Mouse (Mus musculus) embryonic facial prominence, embryonic 11.5 days (tissue): ENCODE measurements around the gene Celsr3. TPM values are rescaled to one million over a fixed set of nuclear protein-coding genes. Genes with fewer than 3 reads are reported as not detected.
A peak's percentile ranks its signal among the peaks of the same experiment; 100 is the strongest.

Experiments
- ATAC-seq: fragments of 200-750 bp; cut with Nextera tagmentation; replicated peaks from 2 replicates; pipeline ENCODE4 v1.8.0; 2017; ENCODE audit warnings: low read depth; ENCODE audit not compliant: insufficient number of reproducible peaks, low FRiP score, low TSS enrichment
- DNase-seq: peaks from one replicate; pipeline ENCODE4 v3.0.0-alpha.2; 2015; ENCODE audit warnings: low spot score
- H3K27ac ChIP-seq: fragments of 300-500 bp; sonication (generic); replicated peaks from 2 replicates; pipeline ENCODE4 v1.5.1; 2014; ENCODE audit warnings: mild to moderate bottlenecking, low read depth, low read length, control low read depth
- H3K27me3 ChIP-seq: fragments of 300-500 bp; sonication (generic); 2 replicates; pipeline ENCODE4 v1.6.1; 2014; ENCODE audit warnings: mild to moderate bottlenecking, low read length, moderate library complexity, mixed read lengths; ENCODE audit not compliant: control insufficient read depth, insufficient read depth
- H3K36me3 ChIP-seq: fragments of 300-500 bp; sonication (generic); replicated peaks from 2 replicates; pipeline ENCODE4 v1.6.1; 2014; ENCODE audit warnings: low read depth, mild to moderate bottlenecking, low read length, moderate library complexity, mixed read lengths; ENCODE audit not compliant: control insufficient read depth, insufficient read depth
- H3K4me1 ChIP-seq: fragments of 300-500 bp; sonication (generic); 2 replicates; pipeline ENCODE4 v1.6.1; 2014; ENCODE audit warnings: low read length, mixed read lengths; ENCODE audit not compliant: control insufficient read depth, insufficient read depth
- H3K4me2 ChIP-seq: fragments of 300-500 bp; sonication (generic); 2 replicates; pipeline ENCODE4 v1.6.1; 2014; ENCODE audit warnings: low read depth, mild to moderate bottlenecking, control low read depth, low read length, moderate library complexity
- H3K4me3 ChIP-seq: fragments of 300-500 bp; sonication (generic); 2 replicates; pipeline ENCODE4 v1.5.1; 2014; ENCODE audit warnings: low read depth, low read length, control low read depth
- H3K9ac ChIP-seq: fragments of 300-500 bp; sonication (generic); replicated peaks from 2 replicates; pipeline ENCODE4 v1.6.1; 2014; ENCODE audit warnings: mild to moderate bottlenecking, control low read depth, low read length
- H3K9me3 ChIP-seq: fragments of 300-500 bp; sonication (generic); replicated peaks from 2 replicates; pipeline ENCODE4 v1.6.1; 2016; ENCODE audit warnings: mild to moderate bottlenecking, low read length, inconsistent platforms, mixed read lengths; ENCODE audit not compliant: control insufficient read depth
- WGBS: fragments of 180-500 bp; shearing (Covaris S2); extraction: QIAGEN DNeasy Blood & Tissue Kit; methylation state at CpG from one replicate; pipeline ENCODE4 v1.1.7; 2014; 5-methylcytosine and 5-hydroxymethylcytosine counted together
- polyA plus RNA-seq: library from polyadenylated mRNA; unstranded; fragments of >200 nt; fragmentation: Nextera tagmentation; extraction: Ambion mirVana; gene quantifications from 2 replicates; pipeline ENCODE4 v1.2.1, GENCODE M21; 2014

Celsr3 gene
- polyA plus RNA-seq, 1 experiment from 2014 or later = 1.2 TPM

- Histone ChIP-seq H3K9ac (peak within 1 kb of the TSS; percentile 89), H3K4me2 (peak within 1 kb of the TSS; percentile 84), H3K4me1 (peaks cover 4% of the 10 kb centered on the region; the same call in 1 of the 2 replicates), H3K4me3 (peak within 1 kb of the TSS; percentile 75), H3K9me3 (no peaks in the 10 kb centered on the region), H3K27ac (no peak within 1 kb of the TSS), H3K36me3 (peaks cover 7% of the 10 kb centered on the region), H3K27me3 (no peaks in the 10 kb centered on the region)
- ATAC-seq = peak; percentile 81
- 0% methylated on average over 61 of the region's 62 CpGs for WGBS
- peak; percentile 97 for DNase-seq
Observed at GRCm38 (mm10) chr9:108808163-108808665, 17.9 kb upstream of the Celsr3 start, which contains the start of gene Nckipsd. TSS of gene Nckipsd (plus strand) at chr9:108808368.

GRCm38 (mm10) chr9:108809188-108809587 is 16.9 kb upstream of the Celsr3 start:
- ATAC-seq (no peak), DNase-seq (no peak)
- Histone ChIP-seq H3K9me3 (no peaks in the 10 kb centered on the region), H3K4me3 (no peak overlapping the region), H3K27me3 (no peaks in the 10 kb centered on the region), H3K9ac (peak overlapping the region; percentile 89; the same call in 1 of the 2 replicates), H3K4me1 (peaks cover 4% of the 10 kb centered on the region; the same call in 1 of the 2 replicates), H3K27ac (no peak overlapping the region), H3K36me3 (peaks cover 3% of the 10 kb centered on the region; the same call in 1 of the 2 replicates), H3K4me2 (peak overlapping the region; percentile 84)
- 56% methylated on average over 5 of the region's 5 CpGs for whole genome bisulfite sequencing

- H3K4me3 ChIP-seq = no peak overlapping the region
- no peak for DNase-seq
- H3K9ac ChIP-seq = no peak overlapping the region
- H3K9me3 ChIP-seq = no peaks in the 10 kb centered on the region
- no peaks in the 10 kb centered on the region for H3K27me3 ChIP-seq
- H3K4me1 ChIP-seq = peaks cover 4% of the 10 kb centered on the region; the same call in 1 of the 2 replicates
- H3K36me3 ChIP-seq = peaks cover 3% of the 10 kb centered on the region; the same call in 1 of the 2 replicates
- H3K4me2 ChIP-seq = no peak overlapping the region
- 83% methylated on average over 6 of the region's 6 CpGs for WGBS
- ATAC-seq = no peak
- no peak overlapping the region for H3K27ac ChIP-seq
Observed at GRCm38 (mm10) chr9:108809723-108810122, 16.4 kb upstream of the Celsr3 start.

GRCm38 (mm10) chr9:108810516-108810915 is 15.6 kb upstream of the Celsr3 start:
- H3K27me3 ChIP-seq = no peaks in the 10 kb centered on the region
- DNase-seq (no peak), ATAC-seq (no peak)
- WGBS = 86% methylated on average over 5 of the region's 5 CpGs
- no peak overlapping the region for H3K4me3 ChIP-seq
- H3K36me3 ChIP-seq = no peaks in the 10 kb centered on the region; the same call in 1 of the 2 replicates
- H3K27ac ChIP-seq = no peak overlapping the region
- no peak overlapping the region for H3K4me2 ChIP-seq
- H3K9me3 ChIP-seq = no peaks in the 10 kb centered on the region
- H3K4me1 ChIP-seq = peaks cover 4% of the 10 kb centered on the region; the same call in 1 of the 2 replicates
- no peak overlapping the region for H3K9ac ChIP-seq

- Histone ChIP-seq H3K27me3 (no peaks in the 10 kb centered on the region), H3K9ac (no peak overlapping the region), H3K4me1 (no peaks in the 10 kb centered on the region), H3K4me3 (no peak overlapping the region), H3K4me2 (no peak overlapping the region), H3K27ac (no peak overlapping the region), H3K36me3 (no peaks in the 10 kb centered on the region; the same call in 1 of the 2 replicates), H3K9me3 (no peaks in the 10 kb centered on the region)
- ATAC-seq (no peak), DNase-seq (no peak)
- WGBS = 91% methylated on average over 7 of the region's 7 CpGs
Observed at GRCm38 (mm10) chr9:108815557-108815956, 10.6 kb upstream of the Celsr3 start.

- no peak overlapping the region for H3K4me3 ChIP-seq
- H3K9me3 ChIP-seq = no peaks in the 10 kb centered on the region
- ATAC-seq (no peak), DNase-seq (peak; percentile 62)
- H3K4me2 ChIP-seq = no peak overlapping the region
- H3K27me3 ChIP-seq = peaks cover 7% of the 10 kb centered on the region
- WGBS = 54% methylated on average over 3 of the region's 3 CpGs
- H3K9ac ChIP-seq = no peak overlapping the region
- H3K4me1 ChIP-seq = no peaks in the 10 kb centered on the region
- no peak overlapping the region for H3K27ac ChIP-seq
- no peaks in the 10 kb centered on the region; the same call in 1 of the 2 replicates for H3K36me3 ChIP-seq
Observed at GRCm38 (mm10) chr9:108819495-108819894, 6.6 kb upstream of the Celsr3 start.

- Histone ChIP-seq H3K27me3 (peaks cover 13% of the 10 kb centered on the region), H3K27ac (no peak overlapping the region), H3K4me2 (no peak overlapping the region), H3K4me3 (no peak overlapping the region), H3K9me3 (no peaks in the 10 kb centered on the region), H3K9ac (no peak overlapping the region), H3K36me3 (no peaks in the 10 kb centered on the region), H3K4me1 (no peaks in the 10 kb centered on the region)
- WGBS = 62% methylated on average over 5 of the region's 5 CpGs
- no peak for ATAC-seq
- no peak for DNase-seq
Observed at GRCm38 (mm10) chr9:108820077-108820476, 6.0 kb upstream of the Celsr3 start.

- H3K27ac ChIP-seq = no peak overlapping the region
- H3K9me3 ChIP-seq = no peaks in the 10 kb centered on the region
- no peaks in the 10 kb centered on the region for H3K36me3 ChIP-seq
- H3K9ac ChIP-seq = no peak overlapping the region
- WGBS = 4% methylated on average over 25 of the region's 25 CpGs
- H3K4me3 ChIP-seq = no peak overlapping the region
- H3K4me2 ChIP-seq = no peak overlapping the region; the same call in 1 of the 2 replicates
- no peaks in the 10 kb centered on the region; the same call in 1 of the 2 replicates for H3K4me1 ChIP-seq
- peaks cover 49% of the 10 kb centered on the region for H3K27me3 ChIP-seq
- DNase-seq (no peak), ATAC-seq (no peak)
Observed at GRCm38 (mm10) chr9:108824144-108824685, 1.9 kb upstream of the Celsr3 start.
